Mouse (Mus musculus) common myeloid progenitor, adult 5-6 weeks (primary cell): Measurements from ENCODE around the gene Rapgef5. TPM values are rescaled to one million over a fixed set of nuclear protein-coding genes. Genes with fewer than 3 reads are reported as not detected.
A peak's percentile ranks its signal among the peaks of the same experiment; 100 is the strongest.

Source experiments
- ATAC-seq: replicated peaks from 2 replicates; pipeline ENCODE4 v1.8.0; 2016; ENCODE audit warnings: low read depth, mild to moderate bottlenecking, moderate TSS enrichment, inconsistent platforms; ENCODE audit not compliant: poor library complexity, severe bottlenecking
- total RNA-seq: library from RNA; stranded (forward); fragments of 200-1000, 187-1606 nt; gene quantifications from 2 replicates; pipeline ENCODE4 v1.2.3, GENCODE M21; 2017

The Rapgef5 gene
- total RNA-seq, 1 experiment from 2014 or later, result 3.3 TPM

DNA sequence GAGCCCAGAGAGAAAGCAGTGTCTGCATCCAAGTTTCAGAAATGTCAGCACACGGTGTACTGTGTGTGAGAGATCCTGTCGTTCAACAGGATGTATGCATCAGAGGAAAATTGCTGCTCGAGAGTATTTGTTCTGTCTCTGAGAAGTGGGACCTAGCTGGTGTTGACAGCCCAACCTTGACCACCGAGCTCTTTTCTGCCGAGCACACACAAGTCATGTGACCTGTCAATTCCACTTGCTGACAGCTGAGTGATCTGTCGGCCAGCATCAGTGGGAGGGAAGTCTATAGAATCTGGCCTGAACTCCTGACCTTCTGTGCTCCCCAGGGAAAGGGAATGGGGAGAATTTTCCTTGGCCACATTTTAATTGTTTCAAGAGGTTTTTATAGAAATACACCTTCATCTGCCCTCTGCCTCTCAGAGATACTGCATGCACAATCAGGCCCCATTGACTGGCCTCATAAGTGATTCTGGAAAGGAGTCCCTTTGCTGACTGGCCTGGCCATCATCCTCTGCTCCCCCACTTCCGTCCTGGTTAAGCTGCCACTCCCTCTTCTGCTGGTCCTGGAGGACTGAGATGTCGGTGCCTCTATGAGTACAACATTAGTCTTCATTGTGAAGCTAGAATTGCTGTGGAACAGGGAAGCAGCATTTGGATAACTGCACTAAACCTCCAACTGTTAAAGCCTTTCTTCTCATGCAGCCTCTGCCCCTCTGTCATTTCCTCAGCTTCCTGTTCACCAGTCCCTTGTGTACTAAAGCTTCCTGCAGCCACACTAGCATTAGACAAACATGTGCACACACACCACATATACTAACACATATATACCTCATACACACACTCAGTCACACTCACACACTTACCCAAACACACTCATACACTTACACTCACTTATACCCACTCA lies 228.6 kb downstream of the Rapgef5 start:
- ATAC-seq, result no peak; the same call in 1 of the 2 replicates

DNA sequence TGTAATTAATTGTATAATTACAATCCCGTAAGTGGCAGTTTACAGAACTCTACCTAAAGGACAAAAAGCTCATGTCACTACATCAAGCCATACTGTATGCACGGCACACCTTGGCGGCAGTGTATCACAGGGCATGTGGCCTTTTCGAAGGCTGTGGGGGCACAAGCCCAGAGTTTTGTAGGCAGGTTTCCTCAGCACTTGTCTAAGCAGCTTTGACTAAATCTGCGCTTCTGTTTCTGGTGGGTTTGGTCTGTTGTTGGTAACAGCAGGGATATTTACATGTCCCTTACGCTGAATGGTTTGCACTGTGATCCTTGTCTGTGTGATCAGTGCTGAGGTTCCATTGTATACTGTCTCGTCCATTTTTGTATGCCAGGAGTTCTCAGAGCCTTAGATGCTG lies 230.3 kb downstream of the Rapgef5 start:
- ATAC-seq, result no peak

DNA sequence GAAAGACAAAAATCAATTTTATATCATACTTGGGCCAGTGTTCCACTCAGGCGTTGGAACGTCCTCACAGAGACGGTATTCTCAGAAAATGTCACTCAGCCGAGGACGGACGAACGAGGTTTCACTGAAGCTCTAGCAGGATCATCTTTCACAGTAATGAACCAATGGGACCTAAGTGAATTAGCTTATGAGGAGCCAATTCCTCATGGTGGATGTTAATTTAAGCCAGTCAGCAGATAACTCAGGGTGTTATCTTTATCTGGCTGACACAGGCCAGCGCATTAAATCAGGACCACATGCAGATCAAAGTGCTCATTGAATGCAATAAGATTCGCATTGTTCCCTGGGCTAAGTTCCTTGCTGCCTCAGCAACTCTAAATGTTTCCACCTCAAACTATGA lies 234.8 kb downstream of the Rapgef5 start:
- no peak for ATAC-seq

DNA sequence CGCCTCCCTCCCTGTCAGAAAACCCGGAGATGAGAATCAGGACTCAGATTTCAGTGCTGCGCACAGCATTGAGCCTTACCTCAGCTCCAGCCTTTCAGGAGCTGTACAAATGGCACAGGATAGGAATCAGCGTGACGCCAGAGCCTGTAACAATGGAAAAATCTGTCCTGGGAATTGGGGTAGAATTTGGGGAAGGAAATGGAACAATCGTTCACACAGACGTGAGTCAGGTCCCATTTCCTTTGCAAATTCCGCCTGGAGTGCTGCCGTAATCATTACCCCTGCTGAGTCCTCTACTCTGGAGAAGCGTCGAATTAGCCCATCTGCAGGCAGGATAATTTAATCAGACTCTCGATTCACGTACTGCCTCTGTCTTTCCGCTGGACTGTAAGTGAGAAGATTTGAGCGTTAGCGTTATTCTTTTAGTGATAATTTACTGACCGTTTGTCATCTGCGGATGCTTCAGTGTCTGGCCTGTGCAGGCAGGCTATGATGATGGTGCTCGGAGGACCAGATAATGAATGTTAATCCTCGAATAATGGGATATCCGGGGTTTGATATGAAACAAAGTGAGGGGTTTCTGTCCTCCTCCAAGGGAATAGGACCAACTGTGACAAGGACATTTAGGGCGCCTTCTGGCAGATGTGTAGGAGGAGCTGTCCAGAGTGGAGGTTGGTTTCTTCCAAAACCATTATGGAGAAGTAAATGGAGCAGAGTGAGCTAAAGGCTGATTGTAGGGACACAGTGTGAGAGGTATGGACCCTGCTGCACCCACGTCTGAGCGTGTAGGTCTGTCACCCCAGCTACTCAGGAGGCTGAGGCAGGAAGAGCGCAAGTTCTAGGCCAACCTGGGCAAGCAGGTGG lies 235.5 kb downstream of the Rapgef5 start:
- ATAC-seq, result no peak

DNA sequence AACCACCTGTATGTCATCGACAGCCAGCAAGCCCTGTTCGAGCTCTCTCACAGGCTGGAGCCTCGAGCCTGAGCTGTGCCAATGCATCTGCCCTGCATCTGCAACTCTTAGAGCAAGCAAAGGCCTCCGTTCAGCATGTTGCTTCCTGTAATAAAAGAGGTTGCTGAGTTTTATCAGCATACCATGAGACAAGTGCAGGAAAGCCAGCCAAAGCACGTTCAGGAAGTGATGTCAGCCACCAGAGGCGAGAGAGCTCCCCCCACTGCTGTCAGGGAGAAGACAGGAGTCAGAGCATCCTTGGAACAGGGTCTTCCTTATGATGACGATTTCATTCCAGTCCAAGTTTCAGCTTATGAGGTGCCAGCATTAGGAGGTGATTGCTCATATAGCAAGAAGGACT lies 239.7 kb downstream of the Rapgef5 start:
- peak; percentile 90 for ATAC-seq

DNA sequence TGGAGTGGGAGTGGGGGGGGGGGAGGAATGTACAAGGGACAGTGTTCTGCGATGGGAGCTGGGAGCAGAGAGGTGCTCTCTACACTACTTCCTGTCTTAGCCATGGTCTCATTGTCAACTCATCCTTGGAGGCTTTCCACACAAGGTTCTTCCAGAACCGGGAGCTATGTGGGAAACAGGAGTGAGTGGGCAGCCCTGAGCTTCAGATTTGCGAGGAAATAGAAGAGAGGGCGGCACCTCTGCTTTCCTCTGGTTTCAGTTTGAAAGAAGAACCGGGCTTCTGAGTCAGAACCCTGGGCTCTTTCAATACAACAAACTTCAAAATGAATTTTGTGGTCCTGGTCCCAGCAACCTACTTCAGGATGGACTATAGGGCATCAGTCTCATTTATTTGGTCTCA lies 244.1 kb downstream of the Rapgef5 start:
- no peak for ATAC-seq

DNA sequence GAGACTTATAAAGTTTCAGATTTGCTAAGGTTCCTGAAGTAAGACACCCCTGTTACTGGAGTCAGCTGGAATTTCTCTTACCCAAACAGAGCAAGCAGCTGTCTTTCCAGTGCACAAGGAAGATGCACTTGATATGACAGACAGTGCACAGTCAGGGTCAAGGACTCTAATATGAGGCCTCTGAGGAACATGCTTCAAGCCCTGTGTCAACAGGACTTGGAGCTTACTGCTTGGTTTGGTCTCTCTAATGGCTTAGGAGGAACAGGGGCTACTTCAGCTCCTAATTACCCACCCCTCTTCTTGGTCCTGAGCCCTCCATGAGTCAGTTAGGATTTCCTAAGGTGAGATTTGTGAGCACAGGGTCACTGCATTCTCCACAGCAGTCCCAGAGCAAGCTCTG lies 244.6 kb downstream of the Rapgef5 start:
- ATAC-seq, result no peak

DNA sequence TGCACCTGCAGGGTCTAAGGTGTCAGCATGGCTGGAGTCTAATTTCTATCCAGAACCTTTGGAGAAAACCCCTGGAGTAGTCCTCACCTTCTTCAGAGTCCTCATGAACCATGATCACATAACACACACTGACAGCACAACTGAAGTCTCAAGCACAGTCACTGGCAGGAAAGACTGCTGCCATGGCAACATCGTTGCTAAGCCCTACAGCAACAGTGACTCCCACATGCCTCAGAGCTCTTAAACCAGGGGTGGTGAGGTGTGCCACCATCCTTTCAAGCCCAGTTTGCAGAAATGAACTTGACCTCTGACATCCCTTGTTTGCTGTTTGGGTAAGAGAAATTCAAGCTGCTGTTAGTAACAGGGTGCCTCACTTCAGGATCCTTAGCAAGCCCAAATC lies 245.4 kb downstream of the Rapgef5 start:
- ATAC-seq, result peak; percentile 45; the same call in 1 of the 2 replicates

DNA sequence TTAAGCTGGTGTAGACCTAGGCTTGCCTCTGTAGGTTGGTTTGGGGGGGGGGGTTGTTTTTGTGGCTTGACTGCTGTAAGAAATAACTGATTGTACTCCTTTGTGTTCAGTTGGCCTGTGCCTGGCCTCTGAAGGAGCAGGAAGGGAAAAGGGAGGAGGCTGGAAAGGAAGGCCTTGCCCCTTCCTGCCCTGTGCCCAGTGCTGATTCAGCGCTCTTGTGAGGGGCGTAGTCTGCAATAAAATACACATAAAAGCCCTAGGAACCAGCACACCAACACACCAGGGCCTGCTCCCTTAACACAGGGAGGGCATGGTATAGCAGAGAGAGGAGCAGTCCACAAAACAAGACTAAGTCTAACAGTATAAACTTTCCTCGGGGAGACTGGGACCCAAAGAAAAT lies 247.0 kb downstream of the Rapgef5 start:
- no peak; the same call in 1 of the 2 replicates for ATAC-seq

DNA sequence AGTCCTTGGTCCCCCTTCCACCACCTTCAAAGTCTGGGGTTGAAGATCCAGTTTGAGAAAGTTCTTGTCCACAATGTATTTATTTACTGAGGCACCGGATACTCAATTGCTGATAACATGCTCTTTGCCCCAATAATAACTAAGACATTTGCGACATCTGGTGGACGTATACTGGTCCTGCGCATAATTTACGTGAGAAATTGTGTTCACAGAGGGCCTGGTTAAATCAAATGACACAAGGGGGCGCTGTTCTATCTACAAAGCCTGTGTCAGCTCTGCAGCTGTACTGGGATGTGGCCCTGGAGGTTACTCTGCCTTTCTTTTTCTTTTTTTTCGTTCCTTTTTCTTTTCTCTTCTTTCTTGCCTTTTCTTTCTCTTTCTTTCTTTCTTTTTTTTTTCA lies 248.6 kb downstream of the Rapgef5 start:
- ATAC-seq, result peak; percentile 89

DNA sequence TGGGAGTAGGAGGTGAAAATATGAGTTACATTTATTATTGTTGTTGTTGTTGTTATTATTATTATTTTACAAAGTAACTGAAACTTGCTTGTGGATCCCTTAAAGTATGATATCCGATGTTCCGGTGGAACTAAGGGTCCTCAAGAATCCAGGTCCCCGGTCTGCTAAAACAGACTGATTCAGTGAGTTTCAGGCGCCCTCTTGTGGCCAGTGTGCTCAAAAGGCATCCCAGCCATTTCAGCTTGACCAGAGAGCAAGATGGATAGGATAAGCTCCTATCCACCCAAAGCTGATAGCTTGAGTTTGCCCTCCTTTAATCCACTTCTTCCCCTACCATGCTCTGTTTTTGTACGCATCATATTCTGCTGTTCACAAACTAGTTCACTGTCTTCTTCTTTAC lies 252.8 kb downstream of the Rapgef5 start:
- ATAC-seq, result peak; percentile 64

DNA sequence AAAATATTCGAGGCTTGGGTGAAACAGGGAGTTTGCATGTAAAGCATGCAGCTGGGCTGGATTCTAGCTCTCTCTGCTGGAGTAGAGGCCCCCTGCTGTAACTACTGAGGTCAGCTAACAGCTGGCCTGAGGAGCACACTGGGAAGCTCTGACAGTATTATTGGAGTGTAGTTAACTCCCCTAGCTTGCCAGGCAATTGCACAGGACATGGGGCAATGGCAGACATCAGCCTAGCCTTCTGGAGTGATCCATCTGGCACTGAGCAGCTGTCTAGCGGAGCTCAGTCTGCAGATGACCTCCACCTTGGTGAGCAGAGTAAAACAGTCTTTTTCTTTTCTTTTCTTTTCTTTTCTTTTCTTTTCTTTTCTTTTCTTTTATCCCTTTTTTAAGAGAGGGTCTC lies 253.9 kb downstream of the Rapgef5 start:
- no peak for ATAC-seq

DNA sequence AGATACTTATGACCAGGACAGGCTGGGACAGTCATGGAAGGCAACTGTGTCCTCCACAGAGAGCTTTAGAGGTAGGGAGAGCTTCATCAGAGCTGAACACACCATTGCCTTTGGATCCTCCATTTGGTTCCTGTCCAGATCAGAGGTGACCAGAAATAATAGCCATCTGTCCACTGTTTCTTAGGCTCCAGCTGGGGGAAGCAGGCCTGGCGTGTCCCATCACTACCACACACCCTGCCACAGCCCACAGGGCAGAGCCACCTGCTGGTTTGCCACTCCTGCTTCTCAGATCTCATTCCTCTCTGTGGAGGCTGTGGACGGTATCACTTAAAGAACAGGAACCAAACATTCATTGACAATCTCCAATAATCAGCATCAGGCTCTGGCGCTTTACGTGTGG lies 254.9 kb downstream of the Rapgef5 start:
- no peak for ATAC-seq

DNA sequence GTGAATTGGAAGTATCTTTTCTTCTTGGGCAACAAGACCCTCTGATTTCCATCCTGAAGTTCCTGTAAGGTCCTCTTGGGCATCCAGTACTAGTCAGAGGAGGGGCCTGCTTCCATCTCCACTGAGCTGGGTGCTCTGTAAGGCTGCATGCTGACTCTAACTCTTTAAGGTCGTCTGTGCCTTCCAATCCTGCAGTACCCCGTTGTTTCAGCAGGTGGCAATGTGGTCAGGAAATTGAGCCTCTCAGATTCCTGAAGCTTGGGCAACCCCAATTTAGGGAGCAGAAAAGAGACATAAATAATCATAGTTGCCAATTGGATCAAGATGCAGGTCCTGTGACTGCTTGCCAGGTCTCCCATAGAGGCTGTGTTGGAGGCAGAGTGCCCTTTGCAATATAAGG lies 256.4 kb downstream of the Rapgef5 start:
- ATAC-seq, result peak; percentile 82

DNA sequence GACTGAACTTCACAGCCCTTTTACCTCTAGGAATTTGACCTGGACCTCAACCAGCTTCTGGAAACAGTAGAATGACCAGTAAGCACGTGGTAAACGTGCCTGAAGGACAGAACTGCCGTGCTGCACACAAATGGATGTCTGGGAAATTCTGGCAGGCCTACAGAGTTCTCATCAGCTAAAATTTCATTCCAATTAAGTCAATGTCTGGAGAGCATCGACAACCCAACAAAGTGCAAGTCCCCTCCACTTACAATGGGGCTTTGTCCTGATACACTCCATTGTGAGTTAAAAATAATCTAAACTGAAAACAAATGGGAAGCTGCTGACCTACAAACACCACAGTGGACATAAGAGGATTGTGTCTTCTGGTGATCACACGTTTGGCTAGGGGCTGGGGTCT lies 260.6 kb downstream of the Rapgef5 start:
- no peak for ATAC-seq

DNA sequence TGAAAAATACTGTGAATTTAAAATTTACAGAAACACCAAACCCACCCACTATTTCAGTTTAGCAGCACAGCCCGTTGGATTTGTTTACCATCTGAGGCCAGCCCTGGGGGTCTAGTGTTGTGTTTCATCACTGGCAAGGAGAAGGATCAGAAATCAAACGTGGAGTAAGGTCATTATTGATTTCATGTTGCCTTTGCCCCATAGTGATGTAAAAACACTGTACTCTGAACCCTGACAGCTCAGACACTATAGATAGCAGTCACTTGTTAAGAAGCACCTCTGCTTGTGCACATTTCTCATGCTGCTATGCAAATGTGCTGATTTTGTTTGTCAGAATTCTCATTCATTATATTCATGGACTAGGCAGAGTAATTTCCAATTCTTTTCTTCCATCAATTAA lies 265.1 kb downstream of the Rapgef5 start:
- ATAC-seq, result no peak

DNA sequence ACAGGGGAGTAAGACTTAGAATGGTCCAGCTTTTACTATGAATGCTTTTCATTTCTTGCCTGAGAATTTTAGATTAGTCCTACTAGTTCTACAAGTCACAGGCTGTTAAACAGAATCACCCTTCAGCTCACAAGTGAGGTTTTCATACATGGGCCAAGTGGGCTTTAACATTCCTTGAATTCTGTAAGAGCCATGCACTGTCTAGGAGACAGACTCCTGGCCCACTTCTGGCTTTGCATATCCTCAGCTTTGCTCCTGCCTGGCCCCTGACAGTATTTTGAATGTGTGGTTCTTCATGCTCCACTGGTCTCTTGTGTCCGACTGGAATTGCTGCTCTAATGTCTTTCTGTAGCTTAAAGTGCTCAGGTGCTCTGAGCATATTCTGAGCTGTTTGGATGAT lies 267.1 kb downstream of the Rapgef5 start:
- ATAC-seq, result no peak

DNA sequence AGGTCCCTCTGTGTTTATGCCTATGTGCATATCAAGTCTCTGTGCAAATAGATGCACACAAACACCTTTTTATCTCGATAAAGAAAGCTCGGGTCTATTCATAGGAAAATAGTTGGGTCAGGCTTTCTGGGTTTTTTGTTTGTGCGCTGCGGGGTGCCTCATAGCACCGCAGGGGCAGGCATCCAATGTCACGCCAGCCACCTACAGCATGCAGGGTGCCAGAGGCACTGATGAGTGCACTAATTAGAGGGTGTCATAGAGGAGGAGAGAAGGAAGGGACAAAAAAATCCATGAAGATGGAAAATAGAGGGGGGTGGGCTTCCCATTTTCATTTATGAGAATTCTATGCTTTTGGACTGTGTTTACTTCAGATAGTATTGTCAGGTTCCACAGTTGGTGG lies 270.3 kb downstream of the Rapgef5 start:
- ATAC-seq, result no peak

DNA sequence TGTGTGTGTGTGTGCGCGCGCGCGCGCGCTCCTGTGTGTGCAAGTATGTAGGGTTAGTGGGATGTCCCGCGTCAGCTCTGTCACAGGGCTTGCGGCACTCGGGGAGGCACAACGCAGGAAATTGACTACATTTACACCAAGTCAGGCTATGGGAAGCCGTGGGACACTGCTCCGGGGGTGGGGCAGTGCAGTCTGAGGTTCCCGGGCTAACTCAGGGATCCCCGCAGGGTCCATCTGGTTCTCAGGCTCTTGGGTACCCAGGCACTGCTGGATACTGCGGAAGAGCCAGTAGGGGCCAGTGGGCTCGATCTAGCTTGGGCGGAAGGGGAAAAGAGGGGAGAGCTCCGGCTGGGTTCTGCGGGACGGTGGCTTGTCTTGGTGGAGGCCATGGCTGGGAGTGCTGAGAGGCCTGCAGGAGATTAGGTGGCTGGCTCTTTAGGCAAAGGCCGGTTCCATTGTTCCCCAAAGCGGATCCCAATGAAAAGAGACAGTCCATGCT lies 272.3 kb downstream of the Rapgef5 start:
- no peak for ATAC-seq

DNA sequence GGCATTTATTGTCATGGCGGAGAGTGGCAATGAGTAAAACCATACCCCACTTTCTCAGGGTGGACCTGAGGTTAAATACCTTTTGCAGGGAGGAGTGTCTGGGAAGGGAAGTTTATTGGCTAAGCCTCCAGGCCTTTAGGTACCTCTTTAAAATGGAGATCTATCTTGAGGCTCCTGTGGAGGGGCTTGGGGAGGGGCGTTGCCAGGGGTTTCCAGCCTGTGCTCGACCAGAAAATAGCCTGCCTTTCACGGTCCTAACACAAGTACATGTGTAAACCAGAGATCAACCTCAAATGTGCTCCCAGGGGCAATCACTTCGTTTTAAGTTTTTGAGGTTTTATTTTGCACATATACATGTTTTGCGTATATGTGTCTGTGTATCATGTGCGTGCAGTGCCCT lies 272.7 kb downstream of the Rapgef5 start:
- ATAC-seq, result no peak

DNA sequence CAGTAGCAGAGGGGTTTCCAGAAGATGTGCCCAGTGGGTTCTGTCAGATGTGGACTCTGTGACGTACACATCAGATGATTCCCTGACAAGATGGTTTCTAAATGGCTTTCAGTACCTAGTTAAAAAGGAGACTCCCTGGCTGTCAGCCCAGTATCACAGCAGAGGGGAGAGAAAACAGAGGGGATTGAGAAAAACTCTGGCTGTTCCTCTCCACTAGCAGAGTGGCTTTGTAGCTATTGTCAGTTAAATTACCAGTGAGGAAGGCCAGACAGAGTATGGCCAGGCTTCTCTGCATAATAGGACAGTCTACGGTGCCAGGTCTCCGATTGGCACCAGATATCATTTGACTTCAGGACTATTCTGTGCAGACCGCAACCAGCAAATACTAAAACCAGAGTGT lies 279.0 kb downstream of the Rapgef5 start:
- ATAC-seq, result no peak
